21 mouse cellular contexts compared by ENCODE assay signal in genomic region chr1:88304261-88304985, GRCm38 (mm10). TPM values are rescaled to one million over a fixed set of nuclear protein-coding genes. Genes with fewer than 3 reads are reported as not detected.
DNase-seq lines count a peak whose midpoint lies in the region; ATAC-seq and TF ChIP-seq lines count a peak whose summit lies in the region.
"Had no signal": no experiment of that assay in that cellular context is flagged by ENCODE, and none has a peak within 500 bp of the region (broad histone marks: within the 10 kb centered on the region; RNA-seq: fewer than 3 reads in every experiment).

No protein-coding gene starts in this region.

- TF ChIP-seq RAD21 in MEL (IDR thresholded peaks at IDR 0.05; ENCODE audit: low read depth, low read length) = no peak

- no peaks in the 10 kb centered on the region for H3K79me2 ChIP-seq in liver, adult 2 months (ENCODE audit: control insufficient read depth, insufficient read depth, low read length)
- no peaks in the 10 kb centered on the region for H3K79me2 ChIP-seq in MEL (ENCODE audit: control insufficient read depth, insufficient read depth, low read length, poor library complexity)

- H3K36me3 ChIP-seq in liver, adult 2 months (ENCODE audit: control insufficient read depth, insufficient read depth, low read length) = no peaks in the 10 kb centered on the region
- no peaks in the 10 kb centered on the region for H3K36me3 ChIP-seq in liver, embryonic 12.5 days
- H3K36me3 ChIP-seq in MEL (ENCODE audit: control insufficient read depth in 1 of 2, insufficient read depth in 2 of 2, low read length in 2 of 2) = no peaks in the 10 kb centered on the region
- no peaks in the 10 kb centered on the region for H3K36me3 ChIP-seq in limb, embryonic 10.5 days
- H3K36me3 ChIP-seq: intestine, embryonic 15.5 days had no signal

- H3K4me3 ChIP-seq in liver, adult 2 months (ENCODE audit: insufficient read depth, low read depth, low read length) = no peak overlapping the region
- H3K4me3 ChIP-seq in liver, embryonic 12.5 days = no peak overlapping the region
- H3K4me3 ChIP-seq in MEL (ENCODE audit: control insufficient read depth in 1 of 2, insufficient read depth in 1 of 2, low read depth in 2 of 2, low read length in 2 of 2) = no peak overlapping the region
- H3K4me3 ChIP-seq in limb, embryonic 10.5 days = no peak overlapping the region
- H3K4me3 ChIP-seq: gastrocnemius, adult 2 months; intestine, embryonic 15.5 days had no signal

- H3K27me3 ChIP-seq in liver, adult 2 months (ENCODE audit: control insufficient read depth, insufficient read depth, low read length) = no peaks in the 10 kb centered on the region
- H3K27me3 ChIP-seq in liver, embryonic 12.5 days (replicated peaks) = no peaks in the 10 kb centered on the region
- H3K27me3 ChIP-seq in MEL (ENCODE audit: control insufficient read depth in 1 of 2, insufficient read depth in 2 of 2, low read length in 2 of 2) = no peaks in the 10 kb centered on the region
- no peaks in the 10 kb centered on the region for H3K27me3 ChIP-seq in limb, embryonic 10.5 days (ENCODE audit: low read depth, poor library complexity, severe bottlenecking)
- H3K27me3 ChIP-seq: intestine, embryonic 15.5 days had no signal

- intact Hi-C loops in left cerebral cortex, postnatal 14 days (cut with DNase I) = no loop called here

- H3K4me2 ChIP-seq in liver, embryonic 12.5 days = no peak overlapping the region
- H3K4me2 ChIP-seq: heart, embryonic 11.5 days; intestine, embryonic 15.5 days had no signal

- H3K9me3 ChIP-seq in liver, embryonic 12.5 days (replicated peaks) = peaks cover 61% of the 10 kb centered on the region
- no peaks in the 10 kb centered on the region for H3K9me3 ChIP-seq in MEL (replicated peaks; ENCODE audit: insufficient read depth, low read length)
- peaks cover 79% of the 10 kb centered on the region for H3K9me3 ChIP-seq in limb, embryonic 10.5 days (replicated peaks)

- no peak for ATAC-seq in liver, embryonic 12.5 days
- ATAC-seq: forebrain, embryonic 14.5 days; midbrain, embryonic 16.5 days had no signal

- peak; percentile 9 for DNase-seq in liver, adult 2 months (ENCODE audit: extremely low read depth, low read depth, low spot score)
- DNase-seq in A20 (ENCODE audit: low read depth, low spot score) = peak; percentile 8
- DNase-seq in MEL (ENCODE audit: low read depth, low spot score) = peak; percentile 38
- DNase-seq in limb, embryonic 10.5 days (ENCODE audit: low spot score) = peak; percentile 41
- no peak for DNase-seq in left cerebral cortex, postnatal 14 days (ENCODE audit: low spot score in 2 of 2)
- DNase-seq in left cerebral cortex, adult 18-20 months (ENCODE audit: low spot score in 2 of 2) = no peak
- DNase-seq: cerebellum, postnatal 25 days; gastrocnemius, adult 2 months; heart, postnatal 4 days; kidney, postnatal 36 days; layer of hippocampus, postnatal 36 days; liver; right cerebral cortex, postnatal 14 days had no signal

- WGBS in liver, adult 2 months = 57% methylated on average over 8 of the region's 8 CpGs
- WGBS in liver, embryonic 12.5 days (ENCODE audit: insufficient replicate concordance) = 47% methylated on average over 8 of the region's 8 CpGs
- WGBS in limb, embryonic 10.5 days = 64% methylated on average over 8 of the region's 8 CpGs

- no peaks in the 10 kb centered on the region for H3K4me1 ChIP-seq in liver, adult 2 months (ENCODE audit: control insufficient read depth, insufficient read depth, low read length)
- H3K4me1 ChIP-seq in liver, embryonic 12.5 days = no peaks in the 10 kb centered on the region
- H3K4me1 ChIP-seq in MEL (ENCODE audit: control insufficient read depth in 1 of 2, insufficient read depth in 2 of 2, low read length in 2 of 2) = no peaks in the 10 kb centered on the region
- no peaks in the 10 kb centered on the region for H3K4me1 ChIP-seq in limb, embryonic 10.5 days
- H3K4me1 ChIP-seq: intestine, embryonic 15.5 days had no signal

- H3K9ac ChIP-seq in liver, adult 2 months (ENCODE audit: low read depth, low read length) = no peak overlapping the region
- no peak overlapping the region for H3K9ac ChIP-seq in liver, embryonic 12.5 days
- H3K9ac ChIP-seq in MEL (ENCODE audit: control insufficient read depth, low read depth, low read length, poor library complexity, severe bottlenecking) = no peak overlapping the region
- H3K9ac ChIP-seq: intestine, embryonic 15.5 days had no signal

- TF ChIP-seq EP300 in MEL (IDR thresholded peaks at IDR 0.05; ENCODE audit: low read depth in 1 of 2, low read length in 2 of 2) = no peak

- no peak for TF ChIP-seq POLR2A in liver, adult 2 months (IDR thresholded peaks at IDR 0.05; ENCODE audit: extremely low read depth, insufficient read depth, low read length)
- no peak for TF ChIP-seq POLR2A in MEL (IDR thresholded peaks at IDR 0.05; ENCODE audit: control insufficient read depth in 1 of 2, insufficient read depth in 1 of 2, low read depth in 1 of 2, low read length in 2 of 2, poor library complexity in 1 of 2)

- TF ChIP-seq CTCF in liver, adult 2 months (IDR thresholded peaks at IDR 0.05; ENCODE audit: low read depth, low read length) = no peak
- no peak for TF ChIP-seq CTCF in MEL (IDR thresholded peaks at IDR 0.05 in 2 of 3, conservative IDR thresholded peaks at IDR 0.05 in 1 of 3; ENCODE audit: control insufficient read depth in 1 of 3, insufficient read depth in 1 of 3, low read depth in 2 of 3, low read length in 3 of 3, poor library complexity in 1 of 3, severe bottlenecking in 1 of 3)

- no peak overlapping the region for H3K27ac ChIP-seq in liver, adult 2 months (replicated peaks; ENCODE audit: insufficient read depth, low read depth, low read length)
- no peak overlapping the region for H3K27ac ChIP-seq in liver, embryonic 12.5 days
- no peak overlapping the region for H3K27ac ChIP-seq in MEL (ENCODE audit: control insufficient read depth, low read depth, low read length)
- no peak overlapping the region for H3K27ac ChIP-seq in limb, embryonic 10.5 days
- H3K27ac ChIP-seq: gastrocnemius, adult 2 months; intestine, embryonic 15.5 days; macrophage had no signal

TF ChIP-seq in MEL, 35 proteins besides CTCF, POLR2A, EP300 and RAD21:
- TF ChIP-seq E2F4 (IDR thresholded peaks at IDR 0.05; ENCODE audit: borderline replicate concordance, low read depth, low read length) = no peak
- TF ChIP-seq MAFK (IDR thresholded peaks at IDR 0.05; ENCODE audit: borderline replicate concordance, low read depth, low read length) = no peak
- no peak for TF ChIP-seq MYC (IDR thresholded peaks at IDR 0.05; ENCODE audit: low read depth, low read length)
- TF ChIP-seq RCOR1 (IDR thresholded peaks at IDR 0.05; ENCODE audit: low read depth, low read length) = no peak
- TF ChIP-seq BHLHE40 (IDR thresholded peaks at IDR 0.05; ENCODE audit: borderline replicate concordance, low read depth, low read length) = no peak
- no peak for TF ChIP-seq UBTF (IDR thresholded peaks at IDR 0.05; ENCODE audit: borderline replicate concordance, insufficient read depth, low read depth, low read length)
- no peak for TF ChIP-seq CHD2 (IDR thresholded peaks at IDR 0.05; ENCODE audit: low read length)
- no peak for TF ChIP-seq ZMIZ1 (IDR thresholded peaks at IDR 0.05; ENCODE audit: low read depth, low read length)
- TF ChIP-seq GATA1 (IDR thresholded peaks at IDR 0.05; ENCODE audit: low read depth, low read length) = no peak

RNA-seq across cellular contexts. Expression of gene Trpm8, which starts 27.0 kb away (rescaled TPM):
- under 0.01 TPM in 2 replicates for total RNA-seq in liver, adult 2 months (2014; rRNA removed)
- polyA plus RNA-seq in liver, adult 2 months (2012; rRNA removed) = 0.01 and 0.02 TPM in 2 replicates
- not detected in 2 replicates for polyA plus RNA-seq in liver, embryonic 12.5 days (2016; fragmentation: Nextera tagmentation; extraction: Ambion mirVana)
- total RNA-seq in MEL (2012; rRNA removed) = not detected in 2 replicates
- polyA plus RNA-seq in MEL (2012; ENCODE audit: insufficient read depth in 1 of 2, insufficient read length in 2 of 2, low read depth in 1 of 2, low replicate concordance in 2 of 2, missing spikeins in 1 of 2) = not detected
- polyA plus RNA-seq in limb, embryonic 10.5 days (2016; fragmentation: Nextera tagmentation; extraction: Ambion mirVana) = not detected in 2 replicates
- under 1 TPM; 0.61 to 0.68 TPM for total RNA-seq in left cerebral cortex, postnatal 14 days (2021)
- under 1 TPM; 0.26 to 0.30 TPM for total RNA-seq in left cerebral cortex, adult 18-20 months (2021)
- total RNA-seq: gastrocnemius, adult 2 months; heart, postnatal 4 days; neutrophil, adult 5-6 weeks had no signal
- polyA plus RNA-seq: forebrain, embryonic 14.5 days; intestine, embryonic 15.5 days; macrophage; stomach, embryonic 14.5 days had no signal

RNA-seq across cellular contexts. Expression of gene Hjurp, which starts 27.0 kb away (rescaled TPM):
- 78.7 and 90.1 TPM in 2 replicates for total RNA-seq in liver, adult 2 months (2014; rRNA removed)
- polyA plus RNA-seq in liver, adult 2 months (2012; rRNA removed) = 31.4 and 32.8 TPM in 2 replicates
- 104 and 106 TPM in 2 replicates for polyA plus RNA-seq in liver, embryonic 12.5 days (2016; fragmentation: Nextera tagmentation; extraction: Ambion mirVana)
- total RNA-seq in MEL (2012; rRNA removed) = 58.6 and 59.4 TPM in 2 replicates
- 100 to 1,000 TPM in 1 of 2 experiments, 10 to 100 TPM in 1; 76.3 to 103 TPM for polyA plus RNA-seq in MEL (2012; ENCODE audit: insufficient read depth in 1 of 2, insufficient read length in 2 of 2, low read depth in 1 of 2, low replicate concordance in 2 of 2, missing spikeins in 1 of 2)
- polyA plus RNA-seq in limb, embryonic 10.5 days (2016; fragmentation: Nextera tagmentation; extraction: Ambion mirVana) = 206 and 245 TPM in 2 replicates
- 10 to 100 TPM; 36.8 to 38.3 TPM for total RNA-seq in left cerebral cortex, postnatal 14 days (2021)
- 10 to 100 TPM; 46.6 to 48.6 TPM for total RNA-seq in left cerebral cortex, adult 18-20 months (2021)

Comparison
In these comparisons a context has a peak if more than half of its experiments do, and no peak if none do; other contexts are left out.
1. DNase-seq: peak in liver, adult 2 months (single experiment), A20 (single experiment), MEL (single experiment) and limb, embryonic 10.5 days (single experiment); none in left cerebral cortex, postnatal 14 days (0 of 2) and left cerebral cortex, adult 18-20 months (0 of 2).